Mouse (Mus musculus) inflammation-experienced regulatory T-cells, adult 6 months (primary cell): Measurements from ENCODE around the gene Gm29735. TPM values are rescaled to one million over a fixed set of nuclear protein-coding genes. Genes with fewer than 3 reads are reported as not detected.
"Not testable (repeated sequence)": the region's sequence is repeated elsewhere in the genome, so short reads cannot be mapped to it uniquely, and the experiment has no call there.

Experiments used
- ATAC-seq: one replicate; pipeline ENCODE4 v1.8.0; 2017
- polyA plus RNA-seq, 3 experiments: library from polyadenylated mRNA; unstranded; fragments of 100-300 nt; shearing (Covaris generic); gene quantifications; one replicate each; pipeline ENCODE4 v1.2.1; 2017

The Gm29735 gene
- polyA plus RNA-seq: not detected

DNA sequence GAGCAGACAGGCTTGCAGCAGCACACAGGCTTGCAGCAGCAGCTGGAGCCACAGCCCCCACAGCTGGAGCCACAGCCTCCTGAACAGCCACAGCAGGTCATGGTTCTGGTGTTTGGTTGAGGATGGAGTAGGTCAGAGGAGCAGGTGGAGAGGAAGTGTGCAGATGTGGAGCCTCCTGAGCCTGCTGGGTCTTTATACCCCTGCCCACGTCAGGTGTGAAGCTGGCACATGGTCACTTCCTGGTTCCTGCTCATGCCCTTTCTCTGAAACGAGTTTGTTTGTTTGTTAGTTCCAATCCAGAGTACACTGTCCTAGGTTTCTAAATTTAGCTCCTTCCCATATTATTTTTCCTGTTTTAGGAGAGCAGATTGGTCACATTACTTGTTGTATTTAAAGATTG lies at the start of gene Gm29735:
Gene Gm29735, minus strand, starts transcription at position 101 of the 400 bp plus-strand sequence.
- ATAC-seq: not testable (repeated sequence)

DNA sequence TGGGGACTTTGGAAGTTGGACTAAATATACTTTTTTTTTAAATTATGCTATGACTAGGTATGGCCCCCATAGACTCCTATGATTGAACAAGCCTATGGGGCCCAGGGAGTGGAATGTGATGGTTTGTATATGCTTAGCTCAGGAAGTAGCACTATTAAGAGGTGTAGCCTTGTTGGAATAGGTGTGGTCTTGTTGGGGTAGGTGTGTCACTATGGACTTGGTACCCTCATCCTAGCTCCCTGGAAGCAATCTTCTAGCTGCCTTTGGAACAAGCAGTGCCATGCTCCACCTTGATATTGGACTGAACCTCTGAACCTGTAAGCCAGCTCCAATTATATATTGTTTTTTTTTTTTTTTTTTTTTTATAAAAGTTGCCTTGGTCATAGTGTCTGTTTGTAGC lies 48.6 kb upstream of the Gm29735 start:
- no peak for ATAC-seq

DNA sequence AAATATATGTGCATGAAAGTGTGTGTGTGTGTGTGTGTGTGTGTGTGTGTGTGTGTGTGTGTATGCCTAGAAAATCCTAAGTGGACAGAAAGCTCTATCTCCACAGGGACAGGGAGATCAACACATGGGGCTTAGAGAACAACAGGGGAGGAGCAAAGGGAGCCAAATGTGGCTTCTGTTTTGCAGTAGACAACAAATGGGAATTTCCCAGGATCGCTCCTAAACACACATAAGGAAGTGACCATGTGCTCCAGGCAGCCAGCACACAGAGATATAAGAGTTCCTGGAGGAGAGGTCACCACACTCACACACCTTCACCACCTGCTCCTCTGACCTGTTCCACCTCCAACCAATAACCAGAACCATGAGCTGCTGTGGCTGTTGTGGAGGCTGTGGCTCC lies 44.2 kb upstream of the Gm29735 start, which contains the start of gene Krtap5-3:
Gene Krtap5-3, plus strand, starts transcription at position 301 of the 400 bp plus-strand sequence.
- ATAC-seq: no peak

DNA sequence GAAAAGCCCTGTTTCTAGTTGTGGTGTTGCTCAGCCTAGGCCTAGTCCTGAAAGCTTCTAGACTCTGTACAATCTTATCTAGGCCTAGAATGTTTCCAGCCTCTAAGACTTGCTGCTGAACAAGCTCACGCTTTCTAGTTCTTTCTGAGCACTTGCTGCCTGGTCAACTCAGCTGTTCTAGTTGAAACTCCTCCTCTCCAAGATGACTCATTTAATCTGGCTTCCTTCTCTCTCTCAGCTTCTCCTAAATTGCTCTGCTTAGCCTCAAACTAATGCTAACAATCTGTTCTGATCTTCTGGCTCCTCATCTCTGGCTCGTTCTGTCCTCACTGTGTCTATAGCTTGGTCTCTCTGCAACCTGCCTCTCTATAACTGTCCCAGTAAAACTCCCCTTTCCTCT lies 41.8 kb upstream of the Gm29735 start:
- no peak for ATAC-seq

DNA sequence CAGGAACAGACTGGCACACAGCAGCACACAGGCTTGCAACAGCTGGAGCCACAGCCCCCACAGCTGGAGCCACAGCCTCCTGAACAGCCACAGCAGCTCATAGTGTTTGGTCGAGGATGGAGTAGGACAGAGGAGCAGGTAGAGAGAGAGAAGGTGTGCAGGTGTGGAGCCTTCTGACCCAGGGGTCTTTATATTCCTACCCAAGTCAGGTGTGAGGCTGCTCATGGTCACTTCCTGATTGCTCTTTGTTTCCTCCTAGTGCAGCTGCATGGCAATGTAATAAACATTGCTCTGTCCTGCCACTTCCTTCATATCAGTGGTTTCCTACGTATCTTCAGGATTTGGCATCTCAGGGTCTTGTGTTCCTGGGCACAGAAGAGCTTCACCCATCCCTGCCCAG lies 33.4 kb upstream of the Gm29735 start, which contains the start of gene Gm10153:
Gene Gm10153, minus strand, starts transcription at position 101 of the 400 bp plus-strand sequence.
- ATAC-seq: no peak

DNA sequence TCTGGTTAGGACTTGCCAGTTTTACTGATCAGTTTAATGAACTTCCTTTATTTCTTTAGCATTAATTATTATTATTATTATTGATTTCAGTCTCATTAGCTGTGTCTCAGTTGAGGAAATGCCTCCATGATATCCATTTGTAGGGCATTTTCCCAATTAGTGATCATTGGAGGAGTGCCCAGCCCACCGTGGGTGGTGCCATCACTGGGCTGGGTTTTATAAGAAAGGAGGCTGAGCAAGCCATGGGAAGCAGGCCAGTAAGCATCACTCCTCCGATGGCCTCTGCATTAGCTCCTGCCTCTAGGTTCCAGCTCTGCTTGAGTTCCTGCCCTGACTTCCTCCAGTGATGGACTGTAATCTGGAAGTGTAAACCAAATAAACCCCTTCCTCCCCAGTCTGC lies 31.2 kb upstream of the Gm29735 start:
- no peak for ATAC-seq

DNA sequence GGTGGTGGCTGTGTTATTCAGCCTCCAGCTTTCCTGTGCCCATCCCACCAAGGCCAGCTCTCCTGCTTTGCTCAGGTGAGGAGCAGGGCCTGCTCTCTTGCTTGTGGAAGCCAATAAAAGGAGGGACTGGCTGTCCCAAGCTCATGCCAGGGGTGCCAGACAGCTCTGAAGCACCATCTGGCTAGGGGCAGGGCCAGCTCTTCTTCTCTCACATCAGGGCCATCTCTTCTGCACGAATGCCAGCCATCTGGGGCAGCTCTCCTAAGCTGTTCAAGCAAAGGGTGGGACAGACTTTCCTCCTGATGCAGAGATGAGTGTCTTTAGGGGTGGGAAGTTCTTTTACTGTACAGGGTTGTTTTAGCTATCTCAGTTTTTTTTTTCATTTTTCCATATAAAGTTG lies 24.1 kb upstream of the Gm29735 start:
- no peak for ATAC-seq

DNA sequence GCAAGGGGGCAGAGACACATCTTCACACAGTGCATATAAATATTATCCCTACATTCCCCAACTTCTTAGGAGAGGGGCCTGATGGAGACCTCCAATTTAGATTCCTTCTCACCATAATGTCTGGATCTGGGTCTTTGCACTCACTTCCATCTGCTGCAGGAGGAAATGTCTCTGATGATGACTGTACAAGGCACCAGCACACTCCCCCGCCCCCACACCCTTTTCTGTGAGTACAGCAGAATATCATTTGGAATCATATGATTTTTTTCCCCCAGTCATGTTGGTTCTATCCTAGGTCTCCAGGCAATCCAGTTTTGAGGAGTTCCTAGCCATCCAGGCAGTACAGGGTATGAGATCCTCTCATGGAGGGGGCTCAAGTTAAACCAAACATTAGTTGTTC lies 21.8 kb upstream of the Gm29735 start:
- ATAC-seq: no peak

DNA sequence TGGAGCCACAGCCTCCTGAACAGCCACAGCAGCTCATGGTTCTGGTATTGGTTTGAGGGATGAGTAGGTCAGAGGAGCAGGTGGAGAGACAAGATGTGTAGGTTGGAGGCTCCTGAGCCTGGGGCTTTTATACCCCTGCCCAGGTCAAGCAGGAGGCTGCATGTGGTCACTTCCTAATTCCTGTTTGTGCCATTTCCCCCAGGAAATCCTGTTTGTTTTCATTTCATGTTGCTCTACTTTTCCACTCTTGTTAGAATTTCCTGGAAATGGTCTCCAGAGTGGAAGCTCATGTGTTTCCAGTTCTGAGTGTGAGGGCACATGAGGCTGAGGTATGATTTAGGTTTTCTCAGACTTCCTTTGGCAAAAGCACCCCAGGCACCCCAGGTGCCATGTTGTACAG lies 19.0 kb upstream of the Gm29735 start, which contains the start of gene Krtap5-2:
Gene Krtap5-2, minus strand, starts transcription at position 101 of the 400 bp plus-strand sequence.
- ATAC-seq: not testable (repeated sequence)

DNA sequence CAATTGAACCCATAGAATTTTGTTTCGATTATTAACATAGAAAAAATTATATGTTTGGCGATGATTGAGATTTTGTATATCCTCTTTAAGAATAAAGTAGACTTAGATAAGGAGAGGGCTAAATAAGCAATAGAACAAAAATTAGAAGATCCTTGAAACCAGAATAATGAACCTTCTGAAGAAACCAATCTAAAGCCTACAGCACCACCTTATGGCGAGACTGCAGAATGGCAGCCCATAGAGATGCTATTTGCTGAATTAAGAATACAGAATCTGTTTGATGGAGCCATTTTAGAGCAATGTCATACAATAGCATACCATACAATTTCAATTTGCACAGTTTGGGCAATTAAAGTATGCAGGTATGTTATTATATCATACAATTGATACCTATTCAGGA lies 12.9 kb upstream of the Gm29735 start:
- ATAC-seq: no peak

DNA sequence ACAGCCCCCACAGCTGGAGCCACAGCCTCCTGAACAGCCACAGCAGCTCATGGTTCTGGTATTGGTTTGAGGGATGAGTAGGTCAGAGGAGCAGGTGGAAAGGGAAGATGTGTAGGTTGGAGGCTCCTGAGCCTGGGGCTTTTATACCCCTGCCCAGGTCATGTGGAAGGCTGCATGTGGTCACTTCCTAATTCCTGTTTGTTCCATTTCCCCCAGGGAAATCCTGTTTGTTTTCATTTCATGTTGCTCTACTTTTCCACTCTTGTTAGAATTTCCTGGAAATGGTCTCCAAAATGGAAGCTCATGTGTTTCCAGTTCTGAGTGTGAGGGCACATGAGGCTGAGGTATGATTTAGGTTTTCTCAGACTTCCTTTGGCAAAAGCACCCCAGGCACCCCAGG lies 8.7 kb upstream of the Gm29735 start, which contains the start of gene Gm4553:
Gene Gm4553, minus strand, starts transcription at position 101 of the 400 bp plus-strand sequence.
- ATAC-seq: not testable (repeated sequence)

DNA sequence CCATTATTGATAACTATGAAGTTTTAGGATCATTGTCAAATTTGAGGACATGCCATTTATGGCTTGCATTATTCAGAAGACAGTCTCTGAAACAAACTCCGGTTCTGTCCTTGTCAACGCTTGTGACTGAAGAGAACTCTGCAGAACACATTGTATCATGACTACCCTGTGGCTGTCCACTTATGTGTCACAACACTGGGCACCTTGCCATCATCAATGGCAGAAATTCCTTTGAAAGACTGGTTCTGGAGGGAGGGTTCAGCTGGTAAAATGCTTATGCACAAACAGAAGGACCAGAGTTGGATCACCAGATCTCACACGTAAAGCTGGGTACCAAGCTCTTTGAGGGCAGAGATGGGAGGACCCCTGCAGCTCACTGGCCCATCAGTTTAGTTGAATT lies 2.5 kb upstream of the Gm29735 start:
- ATAC-seq: no peak

DNA sequence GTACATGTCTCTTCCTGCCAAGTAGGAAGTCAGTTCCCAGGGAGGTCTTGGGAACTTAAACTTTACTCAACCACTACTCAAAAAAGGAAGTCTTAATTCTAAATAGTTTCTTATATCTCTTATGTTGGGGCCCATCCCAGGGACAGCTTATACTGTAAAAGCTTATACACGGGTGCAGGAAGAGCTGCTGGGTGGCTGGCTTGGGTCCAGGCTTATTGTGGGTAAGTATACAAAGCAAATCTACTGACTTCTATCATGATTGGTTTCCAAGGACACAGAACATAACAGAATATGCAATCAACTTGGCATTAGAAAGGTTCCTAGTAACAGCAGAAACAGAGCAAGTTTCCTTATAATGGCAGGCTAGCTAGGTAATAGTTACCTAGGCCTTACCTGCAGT lies 1.6 kb downstream of the Gm29735 start:
- ATAC-seq: no peak

DNA sequence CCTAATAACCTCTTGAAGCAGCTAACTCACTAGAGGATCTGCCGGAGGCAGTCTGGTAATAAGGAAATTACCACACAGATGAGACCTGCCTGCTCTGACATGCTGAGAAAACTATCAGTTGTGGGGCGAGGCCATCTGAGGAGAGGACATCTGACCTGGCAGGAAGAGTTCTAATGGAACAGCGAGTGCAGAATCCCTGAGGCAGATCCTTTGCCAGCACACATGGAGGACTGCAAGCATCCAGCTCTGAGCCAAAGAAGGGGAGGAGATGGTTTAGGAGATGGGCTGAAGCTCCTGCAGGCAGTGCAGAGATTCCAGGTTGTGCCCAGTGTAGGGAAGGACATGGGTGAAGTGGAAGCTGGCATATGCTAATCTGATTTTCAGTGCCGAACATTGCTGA lies 4.7 kb downstream of the Gm29735 start:
- no peak for ATAC-seq

DNA sequence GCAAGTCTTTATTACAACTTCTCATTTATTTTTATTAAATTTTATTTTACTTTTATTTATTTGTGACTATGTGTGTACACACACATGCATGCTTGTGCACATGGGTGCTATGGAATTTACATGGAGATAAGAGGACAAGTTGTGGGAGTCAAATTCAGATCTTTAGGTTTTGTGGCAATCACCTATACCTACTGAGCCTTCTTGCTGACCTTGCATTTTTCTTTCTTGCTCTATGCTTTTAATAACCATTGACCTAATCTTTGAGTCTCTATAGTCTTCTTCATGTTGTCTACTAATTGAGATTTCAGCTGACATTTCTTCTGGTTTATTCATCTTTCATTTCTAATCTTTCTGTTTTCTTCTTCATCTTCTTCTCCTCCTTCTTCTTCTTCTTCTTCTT lies 8.3 kb downstream of the Gm29735 start:
- ATAC-seq: no peak

DNA sequence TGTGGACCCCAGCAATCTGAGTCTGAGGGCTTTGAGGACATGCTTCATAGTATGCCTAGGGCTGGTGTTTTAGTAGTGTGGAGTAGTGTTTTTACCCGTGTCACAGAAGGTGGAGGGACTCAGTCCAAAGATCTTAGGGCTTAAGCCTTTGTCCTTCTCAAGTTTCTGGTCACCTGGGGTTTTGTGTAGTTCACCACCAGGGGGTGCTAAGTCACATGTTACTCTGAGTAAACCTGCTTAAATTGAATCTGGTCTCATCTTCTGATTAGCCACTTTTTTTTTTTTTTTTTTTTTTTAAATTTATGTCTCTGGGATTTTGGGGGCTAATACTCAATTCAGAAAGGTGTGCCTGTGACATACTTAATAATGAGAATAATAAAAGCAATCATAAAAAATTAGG lies 10.9 kb downstream of the Gm29735 start:
- ATAC-seq: no peak

DNA sequence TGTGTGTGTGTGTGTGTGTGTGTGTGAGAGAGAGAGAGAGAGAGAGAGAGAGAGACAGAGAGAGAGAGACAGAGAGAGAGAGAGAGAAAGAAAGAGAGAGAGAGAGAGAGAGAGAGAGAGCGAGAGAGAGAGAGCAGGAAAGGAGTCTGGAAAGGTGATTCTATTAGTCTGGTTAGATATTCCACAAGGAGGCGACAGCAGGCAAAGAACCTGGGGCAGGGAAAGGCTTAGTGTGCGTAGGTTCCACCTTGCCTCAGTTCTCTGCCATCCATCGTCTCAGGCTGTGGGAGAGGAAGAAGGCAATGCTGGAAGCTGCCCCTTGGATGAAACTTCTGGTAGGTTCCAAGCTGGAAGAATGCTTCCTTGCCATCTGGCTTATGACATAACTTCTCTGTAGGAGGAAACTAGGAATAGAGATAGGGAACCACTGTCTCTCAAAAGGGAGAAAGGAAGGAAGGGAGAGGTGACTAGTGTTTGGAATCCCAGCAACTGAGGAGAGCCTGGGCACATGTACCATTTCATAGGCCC lies 11.4 kb downstream of the Gm29735 start:
- ATAC-seq: no peak

DNA sequence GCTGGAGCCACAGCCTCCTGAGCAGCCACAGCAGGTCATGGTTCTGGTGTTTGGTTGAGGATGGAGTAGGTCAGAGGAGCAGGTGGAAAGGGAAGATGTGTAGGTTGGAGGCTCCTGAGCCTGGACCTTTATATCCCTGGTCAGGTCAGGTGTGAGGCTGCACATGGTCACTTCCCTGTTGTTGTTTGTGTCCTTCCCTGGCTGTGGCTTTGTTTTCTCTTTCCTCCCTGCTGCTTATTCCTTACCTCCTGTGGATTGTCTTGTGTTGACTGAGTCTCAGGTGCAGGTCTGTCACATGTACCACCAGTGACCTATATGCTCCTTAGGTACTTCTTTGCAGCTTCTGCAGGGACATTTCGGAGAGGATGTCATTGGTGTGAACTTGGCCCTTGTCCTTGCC lies 12.4 kb downstream of the Gm29735 start, which contains the start of gene Gm45337:
Gene Gm45337, minus strand, starts transcription at position 101 of the 400 bp plus-strand sequence.
- no peak for ATAC-seq

DNA sequence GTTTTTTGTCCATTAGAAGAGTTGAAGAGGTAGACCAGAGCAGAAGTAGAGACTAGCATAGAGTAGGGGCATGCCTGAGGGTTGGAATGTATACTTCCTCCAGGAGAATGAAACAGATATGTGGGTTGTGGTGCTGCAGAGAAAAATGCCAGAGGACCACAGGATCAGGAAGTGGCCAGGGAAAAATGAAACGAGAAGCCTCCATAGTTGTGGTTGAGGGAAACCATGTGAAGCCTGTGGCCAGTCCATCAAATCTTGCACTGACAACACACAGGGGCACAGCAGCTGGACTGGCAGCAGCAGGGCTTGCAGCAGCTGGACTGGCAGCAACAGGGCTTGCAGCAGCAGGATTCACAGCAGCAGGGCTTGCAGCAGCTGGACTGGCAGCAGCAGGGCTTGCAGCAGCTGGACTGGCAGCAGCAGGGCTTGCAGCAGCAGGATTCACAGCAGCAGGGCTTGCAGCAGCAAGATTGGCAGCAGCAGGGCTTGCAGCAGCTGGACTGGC lies 13.4 kb downstream of the Gm29735 start:
- not testable (repeated sequence) for ATAC-seq

DNA sequence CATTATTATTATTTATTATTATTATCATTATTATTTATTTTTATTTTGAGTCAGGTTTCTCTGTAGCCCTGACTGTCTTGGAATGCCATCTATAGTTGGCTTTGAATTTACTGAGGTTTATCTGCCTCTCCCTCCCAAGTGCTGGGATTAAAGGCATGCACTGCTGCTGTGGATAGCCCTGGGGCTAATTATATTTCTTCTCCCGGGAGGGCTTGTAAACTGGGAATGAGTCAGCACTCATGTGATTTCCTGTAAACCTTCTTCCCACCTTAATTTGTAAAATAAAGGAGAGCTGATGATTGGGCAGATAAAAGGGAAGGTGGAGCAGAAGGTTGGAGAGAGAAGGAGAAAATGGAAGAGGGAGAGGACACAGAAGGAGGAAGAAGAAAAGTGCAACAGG lies 16.2 kb downstream of the Gm29735 start:
- ATAC-seq: no peak

DNA sequence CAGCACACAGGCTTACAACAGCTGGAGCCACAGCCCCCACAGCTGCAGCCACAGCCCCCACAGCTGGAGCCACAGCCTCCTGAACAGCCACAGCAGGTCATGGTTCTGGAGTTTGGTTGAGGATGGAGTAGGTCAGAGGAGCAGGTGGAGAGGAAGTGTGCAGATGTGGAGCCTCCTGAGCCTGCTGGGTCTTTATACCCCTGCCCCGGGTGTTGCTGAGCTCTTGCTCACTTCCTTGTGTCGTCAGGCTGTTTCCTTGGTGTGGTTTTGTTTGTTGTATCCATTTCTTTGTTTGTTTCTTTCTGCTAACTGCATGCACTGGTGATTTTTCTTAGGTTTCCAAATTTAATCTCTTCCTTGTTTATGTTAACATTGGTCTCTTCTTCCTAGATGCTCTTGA lies 21.0 kb downstream of the Gm29735 start, which contains the start of gene Gm39115:
Gene Gm39115, minus strand, starts transcription at position 101 of the 400 bp plus-strand sequence.
- not testable (repeated sequence) for ATAC-seq

DNA sequence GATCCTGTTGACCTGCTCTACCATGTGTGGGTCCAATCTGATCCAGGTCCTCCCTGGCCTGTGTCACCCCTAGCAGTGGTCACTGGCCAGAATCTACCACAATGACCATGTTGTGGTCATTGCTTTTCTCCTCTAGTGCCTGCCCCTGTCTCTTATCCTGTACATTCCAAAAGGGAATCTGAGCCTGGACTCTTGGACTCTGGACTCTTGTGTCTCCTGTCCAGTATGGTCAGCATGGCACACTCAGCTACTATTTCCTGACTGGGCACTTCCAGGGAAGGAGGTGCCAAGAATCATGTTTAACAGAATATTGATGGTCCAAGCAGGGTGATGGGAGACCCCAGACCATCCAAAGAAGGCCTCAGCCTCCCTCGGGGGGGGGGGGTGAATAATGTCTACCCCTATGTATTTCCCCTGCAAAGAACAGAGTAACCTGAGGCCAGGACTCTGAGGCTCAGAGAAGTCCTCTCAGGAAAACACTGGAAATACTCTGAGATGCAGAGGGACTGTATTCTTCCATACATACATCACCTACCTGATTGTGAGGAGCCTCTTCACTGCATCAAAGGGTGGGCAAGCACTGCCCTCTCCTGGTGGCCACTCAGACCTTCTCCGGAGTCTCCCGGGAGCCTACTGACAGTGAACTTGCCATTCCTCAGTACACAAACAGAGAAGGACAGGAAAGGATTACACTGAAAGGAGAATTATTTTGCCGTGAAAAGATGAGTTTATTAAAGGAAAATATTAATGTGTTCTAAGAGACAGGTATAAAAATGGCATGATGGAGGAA lies 22.5 kb downstream of the Gm29735 start:
- ATAC-seq: no peak

DNA sequence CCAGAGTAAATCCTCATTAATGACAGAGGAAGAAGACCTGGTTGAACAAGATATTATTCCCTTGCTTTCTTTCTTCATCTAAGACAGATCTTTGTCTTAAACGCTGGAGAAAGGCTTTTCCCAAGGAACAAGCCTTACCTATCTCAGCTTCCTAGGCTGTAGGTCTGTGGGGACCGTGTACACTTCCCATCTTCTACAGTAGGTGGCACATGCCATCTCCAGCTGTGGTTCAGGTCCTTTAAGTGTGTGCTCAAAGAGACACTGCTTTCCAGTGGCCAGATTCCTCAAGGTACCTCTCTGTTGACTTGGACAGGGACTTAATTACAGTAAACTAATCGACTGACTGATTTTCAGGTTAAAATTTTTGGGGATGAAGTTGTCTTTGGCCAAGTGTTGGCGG lies 28.1 kb downstream of the Gm29735 start:
- no peak for ATAC-seq

DNA sequence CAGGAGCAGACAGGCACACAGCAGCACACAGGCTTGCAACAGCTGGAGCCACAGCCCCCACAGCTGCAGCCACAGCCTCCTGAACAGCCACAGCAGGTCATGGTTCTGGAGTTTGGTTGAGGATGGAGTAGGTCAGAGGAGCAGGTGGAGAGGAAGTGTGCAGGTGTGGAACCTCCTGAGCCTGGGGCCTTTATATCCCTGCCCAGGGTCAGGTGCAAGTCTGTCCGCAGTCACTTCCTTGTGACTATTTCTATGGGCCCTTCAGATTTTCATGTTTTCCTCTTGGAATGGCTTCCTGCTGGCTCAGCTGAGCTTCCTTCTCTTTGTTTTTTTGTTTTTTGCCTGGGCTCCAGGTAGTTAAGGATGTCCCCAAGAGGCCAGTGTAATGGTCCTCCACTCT lies 36.3 kb downstream of the Gm29735 start, which contains the start of gene Gm45618:
Gene Gm45618, minus strand, starts transcription at position 101 of the 400 bp plus-strand sequence.
- not testable (repeated sequence) for ATAC-seq
